Mouse (Mus musculus): ENCODE results near the gene Gm20388.

Gene Gm20388

DNA sequence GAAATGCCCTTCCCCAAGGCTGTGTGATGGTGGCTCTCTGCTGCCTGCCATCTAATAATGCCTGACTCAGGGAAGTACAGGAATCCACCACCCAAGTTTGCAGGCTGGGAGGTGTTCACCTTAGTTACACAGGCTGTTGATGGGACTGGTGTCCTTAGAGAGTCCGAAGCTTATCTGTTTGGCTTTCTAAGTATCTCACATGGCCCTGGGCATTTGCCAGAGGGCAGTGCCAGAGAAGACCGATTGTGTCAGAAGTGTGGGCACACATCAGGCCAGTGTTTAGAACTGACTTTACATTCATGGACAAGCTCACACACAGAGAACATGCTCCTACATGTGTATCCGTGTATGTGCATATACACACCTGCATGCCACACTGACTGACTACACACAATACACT is 1300.0 kb downstream of the Gm20388 start:
- intact Hi-C loops (cut with DNase I): loop anchor here (5.0 kb wide), 1 partner anchor 98 kb away; no protein-coding TSS in a partner anchor

DNA sequence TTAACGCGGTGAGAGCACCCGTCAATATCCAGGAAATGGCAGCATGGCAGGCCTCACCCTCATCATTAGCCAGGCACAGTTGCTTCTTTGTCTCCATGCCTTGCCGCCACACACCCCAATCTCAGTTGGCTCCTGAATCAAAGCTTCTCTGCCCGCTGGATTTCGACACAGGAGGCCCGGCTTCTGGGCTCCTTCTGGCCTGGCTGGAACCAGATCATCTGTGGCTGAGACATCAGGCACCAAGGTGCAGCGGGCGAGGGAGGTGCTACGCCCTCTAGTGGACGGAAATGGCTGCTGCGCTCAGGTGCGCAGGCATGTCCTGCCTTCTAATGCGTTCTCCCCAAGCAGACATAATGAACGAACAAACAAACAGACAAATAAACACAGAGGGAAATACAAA is 1302.6 kb downstream of the Gm20388 start:
- intact Hi-C loops (cut with DNase I): loop anchor here (5.0 kb wide), 1 partner anchor 101 kb away; no protein-coding TSS in a partner anchor

DNA sequence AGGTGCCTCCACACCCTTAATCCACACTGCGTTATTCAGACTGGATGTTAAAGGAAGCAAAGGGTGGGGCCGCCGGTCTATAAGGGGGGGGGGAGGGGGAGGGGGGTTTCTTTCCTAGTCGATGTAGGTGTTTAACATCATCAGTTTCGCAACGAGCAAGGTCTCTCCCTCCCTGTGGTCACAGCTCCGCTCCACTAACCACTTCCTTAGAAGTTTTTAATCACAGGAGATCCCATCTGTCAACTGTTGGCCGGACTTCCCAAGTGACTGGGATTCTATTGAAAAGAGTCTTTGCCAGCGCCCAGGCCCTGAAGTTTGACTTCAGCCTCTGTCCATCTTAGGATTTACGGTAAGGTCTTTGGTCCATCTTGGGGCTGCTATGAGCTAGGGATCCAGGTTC is 1303.0 kb downstream of the Gm20388 start:
- intact Hi-C loops (cut with DNase I): loop anchor here (5.0 kb wide), 1 partner anchor 101 kb away; no protein-coding TSS in a partner anchor

DNA sequence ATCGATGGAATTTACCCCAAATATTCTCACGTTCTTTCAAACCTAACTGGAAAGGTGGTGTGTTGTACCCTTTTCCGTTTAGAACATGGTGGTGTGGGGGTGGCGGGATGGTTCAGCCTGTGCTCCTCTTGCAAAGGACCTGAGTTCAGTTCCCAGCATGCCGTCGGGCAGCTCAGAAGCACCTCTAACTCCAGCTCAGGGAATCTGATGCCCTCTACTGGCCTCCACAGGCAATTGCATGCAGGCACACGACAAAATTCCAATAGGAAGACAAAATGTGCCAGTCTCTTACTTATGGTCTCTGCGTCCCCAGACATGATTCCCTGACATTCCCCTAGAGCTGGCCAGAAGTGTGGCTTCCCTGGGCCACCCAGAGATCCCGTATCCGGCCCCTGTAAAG is 1304.3 kb downstream of the Gm20388 start:
- intact Hi-C loops (cut with DNase I): loop anchor here (5.0 kb wide), 1 partner anchor 103 kb away; no protein-coding TSS in a partner anchor

DNA sequence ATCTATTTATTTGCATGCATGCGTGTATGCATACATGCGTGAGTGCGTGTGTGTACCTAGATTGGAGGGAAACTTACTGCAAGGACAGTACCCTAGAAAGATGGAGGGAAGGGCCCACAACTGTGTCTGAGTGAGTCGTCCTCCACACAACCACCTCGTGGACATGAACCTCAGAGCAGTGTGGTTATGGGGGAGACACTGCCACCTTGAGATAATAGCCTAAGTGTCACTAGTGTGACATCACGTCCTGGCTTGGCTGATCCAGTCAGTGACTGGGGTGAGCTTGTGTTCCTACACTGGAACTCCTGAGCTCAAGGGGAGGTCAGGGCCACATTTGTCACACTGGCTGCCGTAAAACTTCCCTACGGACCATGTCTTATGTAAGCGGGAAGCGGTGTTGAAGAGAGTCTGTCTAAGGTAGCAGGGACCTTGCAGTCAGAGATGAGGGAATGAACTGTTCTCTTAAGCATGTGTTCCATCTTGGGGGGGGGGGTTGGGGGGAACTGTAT is 1305.9 kb downstream of the Gm20388 start:
- intact Hi-C loops (cut with DNase I): no loop called here

DNA sequence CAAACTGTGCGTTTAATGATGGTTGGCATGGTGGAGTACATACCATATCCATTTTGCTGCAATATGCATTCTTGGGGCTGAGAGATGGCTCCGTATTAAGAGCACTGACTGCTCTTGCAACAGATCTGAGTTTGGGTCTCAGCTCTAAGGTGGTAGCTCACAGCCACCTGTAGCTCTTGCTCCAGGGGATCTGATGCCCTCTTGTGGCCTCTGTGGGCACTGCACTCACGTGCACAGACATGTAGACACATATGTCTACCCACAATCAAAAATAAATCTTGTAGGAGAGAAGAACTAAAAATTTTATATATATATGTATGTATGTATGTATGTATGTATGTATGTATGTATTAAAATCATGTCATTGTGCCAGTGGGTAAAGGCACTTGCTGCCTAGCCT is 1307.8 kb downstream of the Gm20388 start:
- intact Hi-C loops (cut with DNase I): no loop called here

DNA sequence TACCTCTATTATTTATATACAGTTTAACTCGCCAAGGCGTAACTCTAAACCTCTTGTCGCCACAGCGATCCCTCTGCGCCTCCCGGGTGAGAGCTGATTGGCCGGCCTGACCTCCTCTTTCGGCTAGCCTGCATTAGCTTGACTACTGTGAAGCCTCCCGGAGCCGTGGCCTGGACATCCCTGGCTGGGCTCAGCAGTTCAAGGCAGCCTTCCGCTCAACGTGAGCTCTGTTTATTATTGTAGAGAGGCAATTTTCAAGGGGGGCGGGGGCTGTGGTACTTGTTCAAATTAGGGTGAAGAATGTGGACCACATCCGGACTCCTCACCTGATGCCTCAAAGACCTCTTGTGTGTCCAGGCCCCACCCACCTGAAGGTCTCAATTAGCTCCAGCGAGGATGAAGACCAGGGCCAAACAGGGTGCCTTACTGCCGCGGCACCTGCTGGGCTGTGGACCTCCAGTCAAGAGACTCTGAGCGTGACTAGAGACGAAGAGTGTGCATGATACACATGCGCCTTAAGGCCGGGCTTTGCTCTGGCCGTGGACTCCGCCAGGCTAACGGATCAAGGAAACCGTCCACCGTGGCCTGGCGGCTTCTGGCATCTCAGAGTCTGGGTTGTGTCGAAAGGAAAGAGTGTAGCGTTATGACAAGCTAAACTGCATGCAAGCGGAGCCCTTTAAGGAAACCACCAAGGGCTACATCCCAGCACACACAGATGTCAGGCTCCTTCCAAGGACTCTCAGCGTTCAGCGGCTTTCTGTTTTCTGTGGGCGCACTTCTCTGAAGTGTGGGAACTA is 1309.7 kb downstream of the Gm20388 start:
- intact Hi-C loops (cut with DNase I): loop anchor here (10.0 kb wide), 1 partner anchor 174 kb away; no protein-coding TSS in a partner anchor

DNA sequence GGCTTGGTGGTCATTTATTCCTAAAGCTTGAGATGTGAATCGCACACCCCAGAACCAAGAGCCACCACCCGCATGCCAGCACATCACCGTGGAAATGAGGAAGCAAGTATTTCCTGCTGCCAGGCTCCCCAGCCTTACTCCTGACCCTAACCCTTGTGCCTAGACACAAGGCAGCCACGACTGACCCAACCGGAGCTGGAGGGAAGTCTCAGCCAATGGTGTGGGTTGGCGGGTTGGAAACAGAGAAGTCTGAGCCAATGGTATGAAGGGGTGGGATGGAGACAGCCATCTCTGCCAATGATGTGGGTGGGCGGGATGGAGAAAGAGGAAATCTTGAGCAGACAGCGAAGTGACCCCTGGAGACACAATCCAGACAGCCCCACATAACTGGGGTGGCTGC is 1314.1 kb downstream of the Gm20388 start:
- intact Hi-C loops (cut with DNase I): loop anchor here (10.0 kb wide), 1 partner anchor 170 kb away; no protein-coding TSS in a partner anchor

DNA sequence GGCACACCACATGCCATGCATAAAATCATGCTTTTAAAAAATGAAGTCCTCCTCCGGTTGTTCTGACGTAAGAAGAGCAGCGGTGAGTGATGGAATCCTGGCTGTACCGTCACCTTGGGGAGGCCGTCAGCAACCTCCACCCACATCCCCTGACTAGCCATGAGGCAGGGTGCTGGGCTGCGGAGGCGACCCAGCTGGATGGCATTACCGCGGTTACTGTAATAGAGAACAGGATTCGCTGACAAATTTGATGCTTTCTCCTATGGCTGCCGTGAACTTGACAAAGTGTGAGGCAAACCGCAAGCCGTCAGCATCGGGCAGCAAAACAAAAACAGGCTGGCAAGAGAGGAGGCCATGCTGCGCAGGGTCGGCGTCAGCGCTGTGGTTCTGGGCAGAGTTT is 1317.1 kb downstream of the Gm20388 start:
- intact Hi-C loops (cut with DNase I): loop anchor here (10.0 kb wide), 1 partner anchor 167 kb away; no protein-coding TSS in a partner anchor

DNA sequence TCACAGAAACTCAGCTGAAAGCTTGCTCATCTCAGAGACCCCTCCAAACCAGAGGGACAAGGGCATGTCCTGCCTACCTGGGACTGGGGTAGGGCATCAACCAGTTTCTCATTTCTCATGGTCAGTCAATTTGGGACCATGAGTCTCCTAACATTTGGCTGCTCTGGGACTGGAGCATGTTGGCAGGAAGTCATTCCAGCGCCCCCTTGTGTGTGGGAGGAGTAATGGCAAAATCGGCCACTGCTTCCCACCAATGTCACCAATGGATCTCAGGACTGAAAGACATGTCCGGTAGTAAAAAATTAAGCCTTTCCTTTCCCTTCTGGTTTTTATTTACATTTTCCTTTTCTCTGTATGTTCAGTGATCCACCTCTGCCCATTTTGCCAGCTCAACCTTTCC is 1318.3 kb downstream of the Gm20388 start:
- intact Hi-C loops (cut with DNase I): loop anchor here (10.0 kb wide), 1 partner anchor 166 kb away; no protein-coding TSS in a partner anchor

DNA sequence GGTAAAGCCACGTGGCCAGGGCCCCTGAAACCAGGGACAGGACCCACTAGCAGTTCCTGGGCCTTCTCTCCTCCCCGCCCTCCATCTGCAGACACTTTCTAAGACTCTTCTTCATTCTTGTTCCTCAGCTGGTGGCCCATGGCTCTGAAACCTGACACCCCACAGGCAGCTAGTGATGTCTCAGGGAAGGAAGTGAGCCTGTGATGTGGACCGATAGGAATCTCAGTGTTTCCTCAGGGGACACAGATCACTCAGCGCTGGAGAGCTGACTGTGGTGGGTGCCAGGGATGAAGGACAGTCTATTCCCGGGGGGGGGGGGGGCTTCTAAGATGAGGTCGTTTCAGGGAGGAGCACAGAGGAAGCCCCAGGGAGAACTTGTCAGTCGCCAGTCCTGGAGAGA is 1318.9 kb downstream of the Gm20388 start:
- intact Hi-C loops (cut with DNase I): loop anchor here (10.0 kb wide), 1 partner anchor 165 kb away; no protein-coding TSS in a partner anchor

DNA sequence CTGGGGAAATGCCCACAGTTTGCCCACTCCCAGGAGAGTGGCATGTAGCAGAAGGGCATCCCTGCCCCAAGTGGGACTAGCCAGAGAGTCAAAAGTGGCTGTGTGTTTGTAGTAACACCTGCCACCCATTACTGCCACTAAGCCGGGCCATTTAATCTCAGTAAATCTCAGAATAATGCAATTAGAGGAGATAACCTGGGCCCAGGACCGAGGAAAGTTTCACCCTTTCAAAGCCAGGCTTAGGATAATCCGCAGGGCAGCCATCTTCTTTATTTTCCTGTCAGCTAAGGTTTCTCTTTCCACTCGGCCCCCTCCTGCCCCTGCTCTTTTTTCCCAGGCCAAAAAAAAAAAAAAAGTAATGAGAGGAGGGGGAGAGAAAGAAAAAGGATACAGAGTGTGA is 1322.6 kb downstream of the Gm20388 start:
- intact Hi-C loops (cut with DNase I): loop anchor here (10.0 kb wide), 1 partner anchor 108 kb away; the partner anchor contains the start of gene Foxl1

DNA sequence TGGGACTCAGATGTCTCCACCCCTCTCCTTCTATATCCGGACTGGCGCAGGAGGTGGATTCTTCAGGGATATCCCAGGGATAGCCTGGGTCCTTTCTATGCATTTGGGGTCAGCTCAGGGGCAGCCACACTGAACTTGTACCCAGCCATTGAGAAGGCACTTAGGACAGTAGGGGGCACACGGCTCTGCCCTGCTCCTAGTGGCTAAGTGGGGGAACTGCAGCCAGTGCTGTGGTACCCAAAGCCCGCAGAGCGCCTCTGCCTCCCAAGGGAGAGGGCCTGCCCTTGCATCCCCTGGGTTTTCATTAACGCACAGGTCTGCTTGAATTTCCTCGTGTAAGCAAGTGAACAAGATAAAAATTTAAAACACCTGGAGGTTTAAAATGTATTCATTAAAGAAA is 1324.3 kb downstream of the Gm20388 start:
- intact Hi-C loops (cut with DNase I): loop anchor here (10.0 kb wide), 1 partner anchor 110 kb away; the partner anchor contains the start of gene Foxl1

DNA sequence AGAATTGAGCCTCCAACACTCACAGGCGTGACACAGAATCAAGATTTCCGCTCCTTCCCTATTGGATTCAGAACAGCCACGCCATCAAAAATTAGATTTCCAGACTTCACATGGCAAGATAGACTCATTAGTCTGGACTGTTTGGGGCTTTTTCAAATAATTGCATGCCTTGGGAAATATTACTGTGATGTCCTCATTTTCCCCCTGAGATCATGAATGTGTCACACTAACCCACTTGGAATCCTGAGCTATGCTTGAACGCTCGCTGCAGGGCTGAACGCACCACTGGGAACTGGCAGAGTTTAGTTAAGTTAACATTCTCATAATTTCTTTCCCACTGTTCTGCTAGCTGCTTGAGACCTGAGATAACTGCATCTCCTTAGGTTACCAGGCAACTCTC is 1329.0 kb downstream of the Gm20388 start:
- intact Hi-C loops (cut with DNase I): loop anchor here (10.0 kb wide), 1 partner anchor 115 kb away; the partner anchor contains the start of gene Foxl1

DNA sequence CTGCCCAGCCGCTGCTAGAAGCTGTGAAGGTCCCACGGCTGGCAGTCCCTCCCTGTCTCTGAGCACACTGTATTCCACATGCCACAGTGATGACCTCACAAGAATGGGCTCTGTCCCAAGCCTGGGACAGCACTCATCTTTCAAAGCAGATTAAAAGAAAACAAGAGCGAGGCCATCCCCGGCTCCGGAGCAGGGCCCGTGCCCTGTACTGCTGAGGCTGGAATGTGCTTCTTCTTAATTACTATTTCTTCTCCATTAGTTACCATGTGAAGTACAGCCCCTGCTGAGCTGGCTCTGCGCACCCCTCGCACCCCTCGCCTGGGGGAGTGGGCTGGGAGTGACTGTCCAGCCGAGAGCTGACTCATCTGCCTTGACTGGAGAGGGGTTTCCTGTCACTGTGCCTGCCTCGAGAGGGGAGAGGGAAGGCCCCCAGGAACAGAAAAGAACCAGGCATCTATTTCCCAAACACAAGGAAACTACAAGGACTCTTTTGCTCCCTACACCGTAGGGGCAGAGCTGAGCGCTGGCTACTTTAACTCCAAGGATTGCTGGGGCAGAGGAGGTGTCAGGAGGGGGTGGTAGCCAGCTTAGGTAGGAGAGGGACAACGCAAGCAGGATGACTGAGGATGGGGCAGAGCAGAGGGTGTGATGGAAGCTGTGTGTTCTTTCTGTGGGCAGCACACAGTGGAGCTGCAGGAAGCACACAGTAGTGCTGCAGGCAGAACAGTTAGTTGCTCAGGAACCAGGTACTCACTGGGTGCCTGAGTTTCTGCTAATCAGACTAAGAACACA is 1331.3 kb downstream of the Gm20388 start:
- intact Hi-C loops (cut with DNase I): no loop called here

DNA sequence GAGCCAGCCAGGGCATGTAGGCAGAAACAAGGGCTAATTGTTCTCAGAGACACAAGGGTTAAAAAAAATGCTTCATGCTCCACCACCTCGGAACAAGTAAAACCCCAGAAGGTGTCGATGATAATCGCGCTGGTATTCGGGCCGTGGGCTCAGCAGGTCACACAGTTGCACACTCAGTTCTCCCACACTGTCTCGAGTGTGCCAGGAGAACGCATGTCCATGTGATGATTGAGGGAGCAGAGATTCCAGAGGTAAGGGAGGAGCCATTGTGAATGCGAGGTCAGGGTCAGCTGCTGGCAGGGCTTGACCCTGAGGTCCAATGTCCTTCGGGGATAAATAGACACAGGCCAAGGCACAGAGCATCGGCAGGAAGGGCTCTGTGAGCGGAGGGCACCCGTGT is 1332.0 kb downstream of the Gm20388 start:
- intact Hi-C loops (cut with DNase I): no loop called here

DNA sequence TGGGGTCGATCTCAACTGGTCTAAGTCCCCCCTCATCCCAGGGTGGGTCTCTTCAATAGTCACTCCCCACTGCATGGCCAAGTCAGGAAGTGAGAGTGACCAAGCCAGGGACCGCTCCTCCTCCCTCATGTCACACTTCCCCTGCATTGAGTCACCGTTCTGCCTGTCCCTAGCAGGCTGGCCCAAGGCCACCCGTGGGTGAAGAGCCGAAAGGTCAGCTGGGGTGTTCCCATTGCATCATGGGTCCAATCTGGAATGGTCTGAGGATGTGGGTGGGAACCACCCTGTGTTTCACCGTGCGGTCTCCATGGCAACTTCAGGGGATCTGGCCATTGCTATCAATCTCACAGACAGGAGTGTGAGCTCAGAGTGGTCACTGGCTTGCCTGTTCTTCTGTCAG is 1338.2 kb downstream of the Gm20388 start:
- intact Hi-C loops (cut with DNase I): no loop called here

DNA sequence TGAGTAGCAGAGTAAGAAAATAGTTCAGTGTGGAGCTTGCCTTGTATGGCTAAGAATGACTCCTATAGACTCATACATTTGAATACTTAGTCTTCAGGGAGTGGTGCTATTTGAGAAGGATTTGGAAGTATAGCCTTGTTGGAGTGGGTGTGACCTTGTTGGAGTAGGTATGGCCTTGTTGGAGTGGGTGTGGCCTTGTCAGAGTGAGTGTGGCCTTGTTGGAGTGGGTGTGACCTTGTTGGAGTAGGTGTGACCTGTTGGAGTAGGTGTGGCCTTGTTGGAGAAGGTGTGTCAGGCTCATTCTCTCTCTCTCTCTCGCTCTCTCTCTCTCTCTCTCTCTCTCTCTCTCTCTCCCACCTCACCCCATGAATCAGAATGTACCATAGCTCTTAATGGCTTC is 1338.8 kb downstream of the Gm20388 start:
- intact Hi-C loops (cut with DNase I): no loop called here

DNA sequence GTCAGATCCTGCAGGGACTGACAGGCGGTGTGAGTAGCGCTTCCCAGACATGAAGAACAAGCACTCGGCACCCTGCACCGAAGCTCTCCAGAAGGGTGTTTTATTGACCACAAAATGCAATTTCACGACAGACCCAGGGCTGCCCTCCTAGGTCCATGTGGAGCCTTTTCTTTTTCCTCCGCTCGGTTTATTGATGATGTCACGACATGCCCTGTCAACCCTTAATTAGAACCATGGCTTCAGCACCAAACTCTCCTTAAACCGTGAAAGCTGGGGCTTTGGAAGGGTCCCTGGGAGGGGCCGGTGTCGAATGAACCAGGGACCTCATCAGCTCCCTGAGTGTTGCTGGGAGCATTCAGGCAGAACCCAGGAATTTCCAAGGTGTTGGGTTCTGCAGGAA is 1340.4 kb downstream of the Gm20388 start:
- intact Hi-C loops (cut with DNase I): no loop called here

DNA sequence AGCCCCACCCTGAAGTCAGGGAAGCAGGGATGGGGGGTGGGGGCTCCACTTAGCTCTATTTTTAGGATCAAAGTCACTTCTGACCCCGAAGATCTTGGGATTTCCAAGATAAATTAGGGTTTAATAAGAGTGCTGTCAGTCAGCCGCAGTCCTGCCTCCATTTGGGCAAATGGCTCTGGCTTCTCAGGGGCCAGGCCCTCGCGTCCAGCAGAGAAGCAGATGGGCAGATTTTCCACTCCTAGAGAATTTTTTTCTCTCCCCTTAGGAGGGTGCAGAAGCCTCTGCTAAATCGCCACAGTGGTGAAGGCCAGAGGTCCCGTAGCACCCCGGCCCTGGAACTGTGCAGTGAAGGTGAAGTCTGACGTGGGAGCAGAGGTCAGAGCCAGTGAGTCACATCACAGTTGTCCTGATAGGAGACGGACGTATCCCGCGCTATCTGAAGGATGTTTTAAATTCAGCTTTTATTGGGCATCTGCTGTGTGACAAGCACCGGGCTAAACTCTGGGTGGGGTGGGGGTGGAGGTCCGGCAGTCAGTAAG is 1345.2 kb downstream of the Gm20388 start:
- intact Hi-C loops (cut with DNase I): no loop called here

DNA sequence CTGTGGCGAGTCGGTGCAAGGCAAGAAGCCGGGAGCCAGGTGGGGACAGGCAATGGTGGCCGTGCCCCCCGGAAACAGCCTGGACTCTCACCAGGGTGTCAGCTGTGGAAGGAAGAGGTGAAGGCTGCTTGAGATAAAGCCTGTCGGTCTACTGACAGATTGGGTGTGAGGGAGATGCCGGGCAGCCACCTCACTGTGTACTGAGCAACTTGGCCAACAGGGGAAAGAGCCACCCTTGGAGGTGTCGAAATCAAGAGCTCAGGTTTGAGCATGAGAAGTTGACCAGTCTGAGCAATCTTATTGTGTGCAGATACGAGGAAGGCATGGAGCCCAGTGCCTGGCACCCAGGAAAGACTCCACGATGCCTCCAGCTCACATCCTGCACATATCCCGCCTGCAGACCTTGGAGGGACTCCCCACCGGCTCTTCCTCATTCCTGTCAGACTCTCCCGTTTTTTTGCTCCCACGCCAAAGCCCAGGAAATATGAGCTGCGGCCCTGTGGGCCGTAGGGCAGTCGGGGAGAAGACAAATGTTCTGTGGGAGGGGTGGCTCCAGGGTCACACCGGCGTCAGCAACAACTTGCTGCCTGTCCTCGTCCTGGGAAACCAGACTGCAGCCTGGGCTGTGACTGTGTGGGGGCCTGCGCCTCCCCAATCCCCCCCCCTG is 1347.6 kb downstream of the Gm20388 start:
- intact Hi-C loops (cut with DNase I): no loop called here

All from adrenal gland (tissue).